Mouse (Mus musculus) hindbrain, embryonic 12.5 days (tissue): ENCODE results near the gene Qars. TPM values are rescaled to one million over a fixed set of nuclear protein-coding genes. Genes with fewer than 3 reads are reported as not detected.

Experiments
- ATAC-seq: fragments of 200-750 bp; cut with Nextera tagmentation; 2 replicates; pipeline ENCODE4 v1.8.0; 2017; ENCODE audit warnings: moderate TSS enrichment; ENCODE audit not compliant: low FRiP score
- H3K27ac ChIP-seq: fragments of 300-500 bp; sonication (generic); 2 replicates; pipeline ENCODE4 v1.5.1; 2016; ENCODE audit warnings: mild to moderate bottlenecking
- H3K27me3 ChIP-seq: fragments of 300-500 bp; sonication (generic); 2 replicates; pipeline ENCODE4 v1.6.1; 2016; ENCODE audit warnings: mild to moderate bottlenecking
- H3K36me3 ChIP-seq: fragments of 300-500 bp; sonication (generic); 2 replicates; pipeline ENCODE4 v1.6.1; 2016; ENCODE audit warnings: mild to moderate bottlenecking
- H3K4me1 ChIP-seq: fragments of 300-500 bp; sonication (generic); 2 replicates; pipeline ENCODE4 v1.6.1; 2016
- H3K4me2 ChIP-seq: fragments of 300-500 bp; sonication (generic); replicated peaks from 2 replicates; pipeline ENCODE4 v1.6.1; 2016; ENCODE audit warnings: mild to moderate bottlenecking
- H3K4me3 ChIP-seq: fragments of 300-500 bp; sonication (generic); 2 replicates; pipeline ENCODE4 v1.5.1; 2016; ENCODE audit warnings: mild to moderate bottlenecking
- H3K9ac ChIP-seq: fragments of 300-500 bp; sonication (generic); 2 replicates; pipeline ENCODE4 v1.6.1; 2016; ENCODE audit warnings: mild to moderate bottlenecking, moderate library complexity
- H3K9me3 ChIP-seq: fragments of 300-500 bp; sonication (generic); replicated peaks from 2 replicates; pipeline ENCODE4 v1.6.1; 2016; ENCODE audit warnings: mild to moderate bottlenecking
- WGBS: fragments of 180-500 bp; shearing (Covaris S2); methylation state at CpG from one replicate; pipeline ENCODE4 v1.1.7; 2016; 5-methylcytosine and 5-hydroxymethylcytosine counted together
- polyA plus RNA-seq: library from polyadenylated mRNA; unstranded; fragments of >200 nt; fragmentation: Nextera tagmentation; extraction: Ambion mirVana; gene quantifications from 2 replicates; pipeline ENCODE4 v1.2.1, GENCODE M21; 2016

The Qars gene
- polyA plus RNA-seq, 1 experiment from 2014 or later, result 94.0 TPM

DNA sequence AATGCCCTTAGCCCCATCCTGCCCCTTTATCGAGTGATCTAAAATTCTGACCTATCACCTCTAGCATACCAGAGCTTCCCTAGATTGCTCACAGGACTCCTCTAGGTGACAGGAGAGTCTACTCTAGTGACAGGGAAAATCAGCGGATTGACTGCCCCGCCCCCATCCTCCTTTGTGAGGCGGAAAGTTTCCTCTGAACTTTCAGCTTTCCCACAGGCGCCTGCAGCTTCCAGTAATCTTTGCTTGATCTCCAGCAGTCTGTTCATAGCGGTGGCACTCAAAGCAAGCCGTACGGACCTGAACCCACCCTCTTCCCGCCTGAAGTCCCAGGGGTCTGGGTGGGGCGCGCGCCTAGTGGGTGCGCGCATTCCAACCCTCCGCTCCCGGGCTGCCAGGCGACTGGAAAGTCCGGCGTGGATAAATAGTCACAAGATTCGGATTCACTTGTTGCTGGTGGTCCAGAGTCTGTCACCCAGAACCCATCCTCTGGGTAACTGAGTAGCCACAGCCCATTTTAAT is 28.8 kb upstream of the Qars start:
- 0 out of 2 replicates have a peak overlapping the region, but pooled peaks have one; percentile 41 for H3K9ac ChIP-seq
- peak overlapping the region; percentile 60 for H3K4me2 ChIP-seq
- 0 out of 2 replicates have a peak, but pooled peaks cover 6% of the 10 kb centered on the region for H3K36me3 ChIP-seq
- under 1% methylated on average over 20 of the region's 20 CpGs for WGBS
- H3K4me1 ChIP-seq, result peaks cover 22% of the 10 kb centered on the region
- H3K4me3 ChIP-seq, result peak overlapping the region; percentile 34
- peak; percentile 60 for ATAC-seq
- H3K27ac ChIP-seq, result peak overlapping the region; percentile 70
- H3K9me3 ChIP-seq, result no peaks in the 10 kb centered on the region
- H3K27me3 ChIP-seq, result no peaks in the 10 kb centered on the region

DNA sequence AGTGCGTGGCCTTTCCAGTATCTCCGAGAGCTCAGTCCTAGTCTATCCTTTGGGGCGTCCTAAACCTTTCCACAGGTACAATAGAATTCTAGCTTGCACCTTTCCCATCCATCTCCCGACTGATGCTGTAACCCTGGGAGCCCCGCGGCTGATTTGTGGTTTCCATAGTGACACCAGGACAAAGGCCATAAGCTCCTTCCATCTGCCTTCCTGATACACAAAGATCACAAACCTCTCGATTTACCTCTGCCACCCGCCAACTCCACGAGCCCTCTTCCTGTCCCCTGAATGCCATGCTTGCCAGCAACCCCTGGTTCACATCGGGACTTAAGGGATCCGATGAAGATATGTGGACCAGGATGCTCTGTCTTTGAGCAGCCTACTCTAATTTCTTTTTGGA is 28.3 kb upstream of the Qars start:
- WGBS, result 34% methylated on average over 11 of the region's 11 CpGs
- Histone ChIP-seq H3K36me3 (peaks cover 11% of the 10 kb centered on the region), H3K9ac (no peak overlapping the region), H3K27ac (no peak overlapping the region), H3K4me3 (peak overlapping the region; percentile 34), H3K9me3 (no peaks in the 10 kb centered on the region), H3K4me1 (peaks cover 22% of the 10 kb centered on the region), H3K27me3 (no peaks in the 10 kb centered on the region), H3K4me2 (peak overlapping the region; percentile 60)
- ATAC-seq, result peak; percentile 35

- H3K4me2 ChIP-seq, result peak within 1 kb of the TSS; percentile 60
- peak within 1 kb of the TSS; percentile 34 for H3K4me3 ChIP-seq
- H3K4me1 ChIP-seq, result peaks cover 22% of the 10 kb centered on the region
- H3K27ac ChIP-seq, result peak within 1 kb of the TSS; percentile 70
- H3K9me3 ChIP-seq, result no peaks in the 10 kb centered on the region
- H3K9ac ChIP-seq, result peak within 1 kb of the TSS; percentile 69
- WGBS, result 14% methylated on average over 10 of the region's 10 CpGs
- H3K36me3 ChIP-seq, result peaks cover 14% of the 10 kb centered on the region
- no peaks in the 10 kb centered on the region for H3K27me3 ChIP-seq
- peak; percentile 35; the same call in 1 of the 2 replicates for ATAC-seq
These were observed 27.7 kb upstream of the Qars start, which contains the start of gene Lamb2 for GRCm38 (mm10) chr9:108479721-108480351. Gene Lamb2 (plus strand): TSS chr9:108479736.

DNA sequence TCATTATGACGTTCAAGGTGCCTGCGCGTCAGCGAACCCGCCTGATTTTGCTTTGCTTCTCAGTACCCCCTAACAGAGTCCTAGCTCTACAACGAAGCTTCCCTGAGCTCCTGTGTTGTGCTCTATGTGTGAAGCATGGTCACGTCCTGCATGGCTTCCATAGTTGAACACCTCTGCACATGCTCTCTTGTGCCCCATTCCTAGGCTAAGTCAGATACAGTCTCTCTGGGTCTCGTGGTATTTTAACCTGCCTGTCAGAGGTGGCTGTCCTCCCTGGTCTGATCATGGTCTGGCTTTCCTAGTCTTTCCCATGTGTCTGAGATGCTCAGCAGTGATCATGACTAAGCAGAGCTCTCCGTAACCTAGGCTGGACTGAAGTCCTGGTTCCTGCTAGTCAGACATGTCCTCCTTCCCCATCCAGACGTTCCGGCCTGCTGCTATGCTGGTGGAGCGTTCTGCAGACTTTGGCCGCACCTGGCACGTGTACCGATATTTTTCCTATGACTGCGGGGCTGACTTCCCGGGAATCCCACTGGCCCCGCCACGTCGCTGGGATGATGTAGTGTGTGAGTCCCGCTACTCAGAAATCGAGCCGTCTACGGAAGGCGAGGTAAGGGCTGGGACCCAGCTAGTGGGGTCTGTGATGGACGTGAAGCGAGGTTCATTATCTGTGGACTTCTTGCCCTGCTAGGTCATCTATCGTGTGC is 26.5 kb upstream of the Qars start:
- Histone ChIP-seq H3K27ac (no peak overlapping the region), H3K36me3 (peaks cover 24% of the 10 kb centered on the region), H3K9ac (no peak overlapping the region), H3K4me3 (no peak overlapping the region), H3K9me3 (no peaks in the 10 kb centered on the region), H3K27me3 (no peaks in the 10 kb centered on the region), H3K4me2 (peak overlapping the region; percentile 60; the same call in 1 of the 2 replicates), H3K4me1 (peaks cover 22% of the 10 kb centered on the region)
- ATAC-seq, result no peak
- 93% methylated on average over 28 of the region's 28 CpGs for WGBS

GRCm38 (mm10) chr9:108481520-108482210 is 25.8 kb upstream of the Qars start:
- H3K4me3 ChIP-seq, result no peak overlapping the region
- no peak overlapping the region for H3K27ac ChIP-seq
- no peak for ATAC-seq
- H3K4me1 ChIP-seq, result peaks cover 22% of the 10 kb centered on the region
- H3K9ac ChIP-seq, result no peak overlapping the region
- no peaks in the 10 kb centered on the region for H3K9me3 ChIP-seq
- peaks cover 31% of the 10 kb centered on the region for H3K36me3 ChIP-seq
- no peak overlapping the region for H3K4me2 ChIP-seq
- 93% methylated on average over 19 of the region's 19 CpGs for WGBS
- H3K27me3 ChIP-seq, result no peaks in the 10 kb centered on the region

DNA sequence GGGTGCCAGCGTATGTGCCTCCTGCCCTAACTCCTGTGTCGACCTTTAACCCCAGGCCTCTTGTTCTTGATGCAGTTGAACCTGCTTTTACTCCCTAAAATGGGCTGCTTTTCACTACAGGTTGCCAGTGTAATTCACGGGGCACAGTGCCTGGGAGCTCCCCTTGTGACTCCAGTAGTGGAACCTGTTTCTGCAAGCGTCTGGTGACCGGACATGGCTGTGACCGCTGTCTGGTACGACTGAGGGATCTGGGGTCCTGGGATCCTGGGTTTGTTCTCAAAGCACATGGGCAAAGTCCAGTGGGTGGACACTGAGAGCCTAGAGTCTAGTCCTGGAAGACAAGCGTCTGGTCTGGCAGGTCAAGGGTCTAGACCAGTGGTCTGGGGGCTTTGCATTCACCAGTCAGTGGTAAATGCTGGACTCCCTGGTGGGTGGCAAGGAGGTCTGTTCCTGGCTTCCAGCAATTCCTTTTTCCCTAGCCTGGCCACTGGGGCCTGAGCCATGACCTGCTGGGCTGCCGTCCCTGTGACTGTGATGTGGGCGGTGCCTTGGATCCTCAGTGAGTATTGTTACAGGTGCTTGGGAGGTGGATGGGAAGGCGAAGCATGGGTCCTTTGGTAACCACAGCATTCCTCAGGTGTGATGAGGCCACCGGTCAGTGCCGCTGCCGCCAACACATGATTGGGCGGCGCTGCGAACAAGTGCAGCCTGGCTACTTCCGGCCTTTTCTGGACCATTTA is 24.3 kb upstream of the Qars start:
- Histone ChIP-seq H3K4me3 (no peak overlapping the region), H3K36me3 (peaks cover 44% of the 10 kb centered on the region), H3K9me3 (no peaks in the 10 kb centered on the region), H3K4me1 (peaks cover 22% of the 10 kb centered on the region), H3K4me2 (no peak overlapping the region), H3K27ac (no peak overlapping the region), H3K9ac (no peak overlapping the region), H3K27me3 (no peaks in the 10 kb centered on the region)
- 92% methylated on average over 18 of the region's 18 CpGs for WGBS
- no peak for ATAC-seq

GRCm38 (mm10) chr9:108484021-108484420 is 23.5 kb upstream of the Qars start:
- H3K36me3 ChIP-seq, result peaks cover 52% of the 10 kb centered on the region
- ATAC-seq, result no peak

GRCm38 (mm10) chr9:108485301-108485875 is 22.1 kb upstream of the Qars start:
- peaks cover 12% of the 10 kb centered on the region for H3K4me1 ChIP-seq
- no peak overlapping the region for H3K9ac ChIP-seq
- no peak overlapping the region for H3K4me3 ChIP-seq
- 94% methylated on average over 19 of the region's 19 CpGs for WGBS
- H3K9me3 ChIP-seq, result no peaks in the 10 kb centered on the region
- H3K27me3 ChIP-seq, result no peaks in the 10 kb centered on the region
- H3K36me3 ChIP-seq, result peaks cover 54% of the 10 kb centered on the region
- H3K27ac ChIP-seq, result no peak overlapping the region
- no peak for ATAC-seq
- H3K4me2 ChIP-seq, result no peak overlapping the region

More at GRCm38 (mm10) chr9:108484021-108484420, 23.5 kb upstream of the Qars start:
- no peak overlapping the region for H3K4me3 ChIP-seq
- peaks cover 16% of the 10 kb centered on the region for H3K4me1 ChIP-seq
- H3K4me2 ChIP-seq, result no peak overlapping the region
- H3K9me3 ChIP-seq, result no peaks in the 10 kb centered on the region
- no peak overlapping the region for H3K9ac ChIP-seq
- WGBS, result 95% methylated on average over 15 of the region's 15 CpGs
- no peak overlapping the region for H3K27ac ChIP-seq
- H3K27me3 ChIP-seq, result no peaks in the 10 kb centered on the region

GRCm38 (mm10) chr9:108486973-108487530 is 20.5 kb upstream of the Qars start:
- no peak for ATAC-seq
- Histone ChIP-seq H3K4me3 (no peak overlapping the region), H3K9ac (no peak overlapping the region), H3K36me3 (peaks cover 54% of the 10 kb centered on the region), H3K27ac (no peak overlapping the region), H3K9me3 (no peaks in the 10 kb centered on the region), H3K4me2 (no peak overlapping the region), H3K27me3 (no peaks in the 10 kb centered on the region), H3K4me1 (peaks cover 19% of the 10 kb centered on the region)
- WGBS, result 93% methylated on average over 8 of the region's 8 CpGs

- Histone ChIP-seq H3K36me3 (peaks cover 60% of the 10 kb centered on the region), H3K4me2 (no peak overlapping the region)
- WGBS, result 97% methylated on average over 17 of the region's 17 CpGs
These were observed 19.1 kb upstream of the Qars start for GRCm38 (mm10) chr9:108488403-108488802.

GRCm38 (mm10) chr9:108489215-108489614 is 18.3 kb upstream of the Qars start:
- Histone ChIP-seq H3K27me3 (no peaks in the 10 kb centered on the region), H3K9ac (no peak overlapping the region), H3K27ac (peak overlapping the region; percentile 95; the same call in 1 of the 2 replicates), H3K4me1 (peaks cover 25% of the 10 kb centered on the region), H3K36me3 (peaks cover 62% of the 10 kb centered on the region), H3K9me3 (no peaks in the 10 kb centered on the region), H3K4me2 (no peak overlapping the region), H3K4me3 (no peak overlapping the region)
- ATAC-seq, result no peak
- 95% methylated on average over 20 of the region's 20 CpGs for WGBS

More at GRCm38 (mm10) chr9:108488403-108488802, 19.1 kb upstream of the Qars start:
- no peak for ATAC-seq
- Histone ChIP-seq H3K4me1 (peaks cover 25% of the 10 kb centered on the region), H3K4me3 (no peak overlapping the region), H3K9ac (no peak overlapping the region), H3K27ac (no peak overlapping the region), H3K27me3 (no peaks in the 10 kb centered on the region), H3K9me3 (no peaks in the 10 kb centered on the region)
